Mouse (Mus musculus): ENCODE results near the gene BC107364. TPM values are rescaled to one million over a fixed set of nuclear protein-coding genes. Genes with fewer than 3 reads are reported as not detected.
"Not testable (repeated sequence)": the region's sequence is repeated elsewhere in the genome, so short reads cannot be mapped to it uniquely, and the experiment has no call there.

The BC107364 gene
- total RNA-seq, 2 experiments from 2014 or later = not detected

DNA sequence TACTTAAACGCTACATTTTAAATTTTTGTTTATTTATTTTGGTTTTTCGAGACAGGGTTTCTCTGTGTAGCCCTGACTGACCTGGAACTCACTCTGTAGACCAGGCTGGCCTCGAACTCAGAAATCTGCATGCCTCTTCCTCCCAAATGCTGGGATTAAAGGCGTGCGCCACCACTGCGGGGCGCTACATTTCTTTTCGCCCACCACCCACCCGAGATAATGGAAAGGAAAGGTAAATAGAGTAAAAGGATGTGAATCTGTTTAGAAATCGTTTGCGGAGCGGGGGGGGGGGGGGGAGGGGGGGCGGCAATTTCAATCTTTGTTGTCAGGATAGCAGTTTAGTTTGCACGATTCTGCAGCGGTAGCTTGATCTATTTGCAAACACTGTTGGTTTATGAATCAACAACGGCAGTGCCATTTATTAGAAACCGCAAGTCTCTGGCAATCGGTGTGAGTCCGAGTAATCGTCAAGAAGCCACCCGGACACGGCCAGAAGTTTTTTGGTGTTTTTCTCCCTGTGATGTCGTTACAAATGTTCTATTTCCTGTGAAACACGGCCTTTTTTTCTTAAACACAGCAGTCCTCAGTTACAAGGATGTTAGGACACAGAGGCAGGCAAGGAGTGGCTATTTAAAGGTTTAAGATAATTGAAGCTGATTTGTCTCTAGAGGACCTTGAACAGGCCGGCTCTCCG lies 35.6 kb upstream of the BC107364 start:
- H3K4me3 ChIP-seq = peak overlapping the region; percentile 48
- H3K27ac ChIP-seq = peak overlapping the region; percentile 82
- no peak for DNase-seq (ENCODE audit: low spot score in 2 of 2)
- peak; percentile 54 for TF ChIP-seq CTCF (conservative IDR thresholded peaks at IDR 0.05)

DNA sequence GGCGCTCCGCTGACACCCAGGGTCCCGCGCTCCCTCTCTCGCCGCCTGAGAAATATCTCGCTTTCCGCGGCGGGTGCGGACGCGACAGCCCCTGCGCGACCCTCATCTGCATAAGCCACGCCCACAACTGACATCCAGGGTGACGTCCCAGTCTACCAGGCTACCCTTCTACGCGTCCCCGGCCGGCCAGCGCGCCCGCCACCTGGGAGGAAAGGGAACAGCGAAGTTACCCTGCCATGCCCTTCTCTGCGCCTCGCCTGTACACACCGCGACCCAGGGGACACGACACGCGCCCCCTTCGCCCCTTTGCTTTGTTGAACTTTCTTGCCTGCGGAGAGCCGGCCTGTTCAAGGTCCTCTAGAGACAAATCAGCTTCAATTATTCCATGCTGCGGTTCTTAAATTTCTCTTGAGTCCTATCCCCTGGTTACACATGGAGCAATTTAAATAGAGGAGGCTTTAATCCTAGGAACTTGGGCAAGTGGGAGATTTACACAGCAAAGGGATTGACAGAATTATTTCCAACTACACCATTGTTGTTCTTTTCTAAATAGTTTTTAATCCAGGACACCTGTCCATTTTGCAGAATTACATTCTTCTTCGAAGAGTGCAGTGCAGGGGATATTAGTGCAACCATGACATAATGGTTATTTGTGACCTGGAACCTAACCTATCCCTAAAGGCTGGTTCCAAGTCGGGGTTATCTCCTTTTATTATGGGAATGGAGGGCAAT lies 34.9 kb upstream of the BC107364 start:
- H3K4me3 ChIP-seq = peak overlapping the region; percentile 48; the same call in 1 of the 2 replicates
- not testable (repeated sequence) for H3K27ac ChIP-seq; DNase-seq (ENCODE audit: low spot score in 2 of 2)

DNA sequence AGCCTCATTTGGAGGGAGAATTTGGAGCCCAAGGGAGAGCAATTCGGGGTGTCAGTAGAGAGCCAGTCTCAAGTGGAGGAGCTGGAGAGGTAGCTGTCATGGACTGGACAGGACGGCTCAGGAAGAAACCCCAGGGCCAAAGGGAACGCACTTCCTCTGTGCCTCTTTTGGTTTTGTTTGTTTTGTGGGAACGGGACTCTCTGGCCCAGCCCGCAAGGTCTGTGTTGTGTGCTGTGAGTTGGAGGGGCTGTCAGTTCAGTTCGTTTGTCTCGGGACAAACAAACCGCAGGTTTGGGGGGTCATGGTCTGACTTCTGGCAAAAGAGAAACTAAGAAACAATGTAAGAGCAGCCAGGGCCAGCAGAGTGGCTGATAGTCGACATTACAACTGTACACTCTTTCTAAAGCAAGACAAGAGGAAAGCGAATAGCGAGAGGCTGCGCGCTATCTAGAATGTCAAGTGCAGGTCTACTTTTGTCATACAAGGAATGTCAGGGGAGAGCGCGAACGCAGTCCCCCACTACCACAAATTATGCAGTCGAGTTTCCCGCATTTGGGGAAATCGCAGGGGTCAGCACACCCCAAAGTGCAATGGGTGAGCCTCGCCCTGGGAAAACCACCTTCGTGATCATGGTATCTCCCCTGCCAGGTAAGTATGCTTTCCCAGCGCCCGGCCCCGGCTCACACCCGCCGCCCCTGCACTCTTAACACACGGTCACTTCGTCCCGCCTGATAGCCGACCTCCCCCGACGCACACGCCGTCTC lies 34.1 kb upstream of the BC107364 start:
- DNase-seq (ENCODE audit: low spot score in 2 of 2); H3K27ac ChIP-seq; H3K4me3 ChIP-seq: not testable (repeated sequence)

DNA sequence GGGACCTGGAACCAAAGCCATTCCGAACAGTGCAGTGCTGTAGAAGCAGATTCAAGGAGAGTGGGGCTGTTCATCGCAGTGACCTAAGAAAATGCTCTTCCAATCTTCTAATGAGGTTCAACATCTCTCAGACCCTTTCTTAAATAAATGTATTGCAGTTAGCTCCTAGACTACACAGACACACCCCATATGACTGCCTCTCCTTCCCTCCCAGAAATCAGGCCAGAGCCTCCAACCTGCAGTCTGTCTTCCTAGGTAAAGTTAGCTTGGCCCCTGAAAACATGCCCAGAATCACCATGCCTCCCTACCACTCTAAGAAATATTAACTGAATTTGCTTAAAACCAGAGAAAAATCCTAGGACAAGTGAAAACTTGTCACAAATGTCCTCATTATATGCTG lies 33.3 kb upstream of the BC107364 start:
- no peak for TF ChIP-seq CTCF (conservative IDR thresholded peaks at IDR 0.05)

DNA sequence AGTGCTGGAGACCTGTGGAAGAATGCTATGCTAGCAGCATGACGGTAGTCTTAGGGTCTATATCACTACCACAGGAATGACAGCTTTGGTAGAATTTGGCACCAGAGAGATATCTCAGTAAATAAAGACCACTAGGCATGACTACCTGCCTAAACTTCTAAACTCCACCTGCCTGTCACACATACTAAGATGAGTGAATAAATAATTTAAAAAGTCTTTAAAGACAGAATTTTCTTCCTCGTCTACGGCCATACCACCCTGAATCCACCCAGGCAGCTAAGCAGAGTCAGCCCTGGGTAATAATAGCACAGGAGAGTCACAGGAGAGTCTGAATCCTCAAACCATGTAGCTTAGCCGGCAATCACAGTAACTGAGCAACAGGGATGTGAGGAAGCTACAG lies 32.8 kb upstream of the BC107364 start:
- H3K4me3 ChIP-seq = no peak overlapping the region
- no peak overlapping the region for H3K27ac ChIP-seq
- TF ChIP-seq CTCF (conservative IDR thresholded peaks at IDR 0.05) = no peak
- no peak for DNase-seq (ENCODE audit: low spot score in 2 of 2)

More for the DNA sequence above, 33.3 kb upstream of the BC107364 start:
- no peak for DNase-seq (ENCODE audit: low spot score in 2 of 2)
- H3K4me3 ChIP-seq = no peak overlapping the region
- no peak overlapping the region for H3K27ac ChIP-seq

DNA sequence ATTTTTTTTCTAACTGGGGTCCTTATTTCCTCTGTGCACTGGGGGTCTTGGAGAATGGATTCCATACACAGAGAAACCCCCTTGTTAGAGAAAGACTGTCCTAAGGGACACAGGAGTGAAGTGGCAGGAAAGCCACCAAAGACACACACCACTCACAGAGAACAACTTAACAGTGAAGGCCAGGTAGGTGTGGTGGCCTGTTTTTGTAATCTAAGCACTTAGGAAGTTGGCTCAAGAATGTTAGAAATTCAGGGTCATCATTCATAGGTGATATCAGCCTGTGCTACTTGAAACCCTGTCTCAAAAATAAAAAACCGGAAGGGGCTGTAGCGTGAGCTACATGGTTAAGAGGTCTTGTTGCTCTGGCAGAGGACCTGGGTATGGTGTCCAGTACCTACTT lies 31.8 kb upstream of the BC107364 start:
- Histone ChIP-seq H3K27ac (no peak overlapping the region), H3K4me3 (no peak overlapping the region)
- no peak for DNase-seq (ENCODE audit: low spot score in 2 of 2)
- TF ChIP-seq CTCF (conservative IDR thresholded peaks at IDR 0.05) = no peak

DNA sequence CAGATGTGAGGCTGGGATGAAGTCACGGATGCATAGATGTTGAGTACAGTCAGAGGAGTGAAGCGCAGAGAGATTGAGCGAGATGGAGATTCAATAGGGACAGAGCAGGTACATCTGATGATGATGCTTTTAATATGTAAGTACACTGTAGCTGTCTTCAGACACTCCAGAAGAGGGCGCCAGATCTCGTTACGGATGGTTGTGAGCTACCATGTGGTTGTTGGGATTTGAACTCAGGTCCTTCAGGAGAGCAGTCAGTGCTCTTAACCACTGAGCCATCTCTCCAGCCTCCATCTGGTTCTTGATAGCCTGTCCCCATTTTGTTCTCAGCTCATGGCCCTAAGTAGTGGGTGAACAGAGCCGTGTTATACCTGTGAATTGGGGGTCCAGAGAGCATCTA lies 30.9 kb upstream of the BC107364 start:
- H3K27ac ChIP-seq; DNase-seq (ENCODE audit: low spot score in 2 of 2); H3K4me3 ChIP-seq: not testable (repeated sequence)
- peak; percentile 64 for TF ChIP-seq CTCF (conservative IDR thresholded peaks at IDR 0.05)

DNA sequence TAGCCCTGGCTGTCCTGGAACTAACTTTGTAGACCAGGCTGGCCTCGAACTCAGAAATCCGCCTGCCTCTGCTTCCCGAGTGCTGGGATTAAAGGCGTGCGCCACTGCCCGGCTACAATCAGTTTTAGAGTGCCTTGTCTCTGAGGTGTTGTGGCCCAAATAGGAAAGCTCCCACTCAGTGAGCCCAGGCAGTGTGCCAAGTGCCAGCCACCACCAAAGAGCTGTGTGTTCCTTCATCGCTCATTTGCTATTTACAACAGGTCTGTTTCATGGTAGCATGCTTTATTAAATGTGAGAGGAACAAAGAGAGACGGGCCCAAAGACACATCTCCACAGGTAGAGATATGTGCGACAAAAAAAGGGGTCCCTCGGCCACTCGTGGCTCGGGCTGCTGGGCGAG lies 30.3 kb upstream of the BC107364 start:
- TF ChIP-seq CTCF (conservative IDR thresholded peaks at IDR 0.05) = no peak
- DNase-seq (ENCODE audit: low spot score in 2 of 2) = no peak
- Histone ChIP-seq H3K4me3 (no peak overlapping the region), H3K27ac (no peak overlapping the region)

DNA sequence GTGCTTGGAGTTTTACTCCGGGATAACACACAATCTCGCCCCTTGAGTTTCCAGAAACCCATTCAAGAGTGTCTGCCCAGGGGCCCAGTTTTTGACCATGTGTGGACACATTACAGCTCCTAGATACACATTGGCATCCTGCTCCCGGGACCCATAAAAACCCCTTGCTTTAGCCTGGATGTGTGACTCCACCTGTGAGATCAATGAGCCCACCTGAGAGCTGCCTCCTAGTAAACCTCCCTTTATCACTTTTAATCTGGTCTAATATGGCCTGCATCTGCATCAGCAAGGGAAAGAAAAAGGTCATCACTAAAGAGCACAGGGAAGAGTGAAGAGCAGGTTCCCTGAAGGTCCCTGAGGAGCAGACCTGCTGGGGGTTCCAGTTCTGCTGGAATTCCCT lies 29.8 kb upstream of the BC107364 start:
- DNase-seq (ENCODE audit: low spot score in 2 of 2) = no peak
- Histone ChIP-seq H3K27ac (no peak overlapping the region), H3K4me3 (no peak overlapping the region)
- no peak for TF ChIP-seq CTCF (conservative IDR thresholded peaks at IDR 0.05)

DNA sequence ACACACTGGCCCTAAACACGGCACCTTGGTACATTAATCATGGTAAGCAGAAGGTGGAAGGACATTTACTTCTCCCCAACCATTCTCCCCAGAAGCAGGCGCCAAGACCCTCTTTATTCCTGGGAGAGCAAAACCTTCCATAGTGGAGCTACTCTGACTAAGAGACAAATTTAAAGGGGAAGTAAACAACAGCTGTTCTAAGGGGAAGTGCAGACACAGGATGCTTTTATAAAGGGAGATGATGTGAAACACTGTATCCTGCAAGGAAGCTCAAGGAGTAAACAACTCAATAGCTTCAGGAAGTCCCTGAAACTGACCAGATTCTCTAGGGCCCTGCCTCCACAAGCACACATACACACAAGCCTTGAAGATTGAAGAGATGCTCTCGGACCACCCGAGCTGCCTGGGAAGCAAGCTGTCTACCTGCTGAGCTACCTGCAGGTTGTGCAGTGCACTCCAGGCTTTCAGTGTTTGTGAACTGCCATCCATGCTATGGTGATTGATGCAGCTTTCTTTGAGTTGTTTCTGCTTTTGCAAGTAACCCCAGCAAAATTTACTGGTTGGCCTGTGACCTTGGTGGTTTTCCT lies 28.7 kb upstream of the BC107364 start:
- Histone ChIP-seq H3K27ac (no peak overlapping the region), H3K4me3 (no peak overlapping the region)
- no peak for DNase-seq (ENCODE audit: low spot score in 2 of 2)
- no peak for TF ChIP-seq CTCF (conservative IDR thresholded peaks at IDR 0.05)

DNA sequence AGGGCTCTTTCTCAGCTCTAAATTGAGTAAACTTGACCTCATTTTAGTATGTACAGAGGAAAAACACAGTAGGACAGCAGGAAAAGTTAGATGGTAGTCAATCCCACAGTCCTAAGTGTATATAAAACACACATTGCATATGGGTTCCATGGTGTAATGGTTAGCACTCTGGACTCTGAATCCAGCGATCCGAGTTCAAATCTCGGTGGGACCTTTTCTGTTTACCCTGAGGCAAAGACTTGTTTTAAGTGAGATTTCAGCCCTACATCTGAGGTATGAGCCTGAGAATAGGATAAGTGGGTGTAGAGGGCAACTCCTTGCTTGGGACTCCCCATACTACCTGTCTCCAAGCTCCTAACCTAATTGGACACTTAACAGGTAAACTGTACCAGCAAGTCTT lies 27.1 kb upstream of the BC107364 start:
- no peak for DNase-seq (ENCODE audit: low spot score in 2 of 2)
- no peak for TF ChIP-seq CTCF (conservative IDR thresholded peaks at IDR 0.05)
- H3K4me3 ChIP-seq = no peak overlapping the region

DNA sequence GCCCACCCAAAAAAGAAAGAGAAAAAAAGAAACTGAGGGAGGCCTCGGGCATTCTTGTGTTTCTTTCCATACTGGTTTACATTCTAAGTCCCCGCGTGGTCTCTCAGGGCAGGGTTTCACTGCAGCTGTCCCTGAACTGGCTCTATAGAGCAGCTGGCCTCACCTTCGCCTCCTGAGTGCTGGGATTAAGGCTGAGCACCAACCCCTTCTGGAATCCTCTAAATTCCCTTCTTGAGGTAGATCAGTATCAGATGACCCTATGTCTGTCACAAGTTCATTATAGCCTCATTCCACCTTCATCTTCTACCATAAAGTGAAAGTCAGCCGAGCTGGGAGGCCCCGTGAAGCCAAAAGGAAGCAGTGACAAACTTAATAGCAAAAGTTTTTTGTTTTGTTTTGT lies 25.5 kb upstream of the BC107364 start:
- no peak for TF ChIP-seq CTCF (conservative IDR thresholded peaks at IDR 0.05)
- H3K4me3 ChIP-seq = no peak overlapping the region
- DNase-seq (ENCODE audit: low spot score in 2 of 2) = no peak
- no peak overlapping the region for H3K27ac ChIP-seq

More for the DNA sequence above, 27.1 kb upstream of the BC107364 start:
- H3K27ac ChIP-seq = no peak overlapping the region

DNA sequence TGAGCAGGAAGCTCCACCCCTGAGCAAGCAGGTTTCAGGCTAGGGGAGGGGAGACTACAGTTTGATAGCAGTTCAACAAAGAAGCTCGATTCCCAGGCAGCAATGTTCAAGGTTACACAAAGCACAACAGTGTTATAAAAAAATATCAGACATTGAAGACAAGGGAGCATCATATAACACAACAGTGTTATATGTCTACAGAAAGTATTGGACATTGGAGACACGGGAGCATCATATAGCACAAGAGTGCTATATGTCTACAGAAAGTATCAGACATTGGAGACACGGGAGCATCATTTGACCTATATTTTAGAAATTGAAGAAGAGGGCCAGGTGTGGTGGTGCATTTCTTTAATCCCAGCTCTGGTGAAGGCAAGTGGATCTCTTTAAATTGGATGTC lies 25.0 kb upstream of the BC107364 start:
- no peak for TF ChIP-seq CTCF (conservative IDR thresholded peaks at IDR 0.05)
- no peak for DNase-seq (ENCODE audit: low spot score in 2 of 2)
- Histone ChIP-seq H3K4me3 (no peak overlapping the region), H3K27ac (no peak overlapping the region)

All from layer of hippocampus, adult 2 months (tissue).